Mouse (Mus musculus): ENCODE measurements around the gene Gm45062.
A peak's percentile ranks its signal among the peaks of the same experiment; 100 is the strongest.

Gm45062 gene

DNA sequence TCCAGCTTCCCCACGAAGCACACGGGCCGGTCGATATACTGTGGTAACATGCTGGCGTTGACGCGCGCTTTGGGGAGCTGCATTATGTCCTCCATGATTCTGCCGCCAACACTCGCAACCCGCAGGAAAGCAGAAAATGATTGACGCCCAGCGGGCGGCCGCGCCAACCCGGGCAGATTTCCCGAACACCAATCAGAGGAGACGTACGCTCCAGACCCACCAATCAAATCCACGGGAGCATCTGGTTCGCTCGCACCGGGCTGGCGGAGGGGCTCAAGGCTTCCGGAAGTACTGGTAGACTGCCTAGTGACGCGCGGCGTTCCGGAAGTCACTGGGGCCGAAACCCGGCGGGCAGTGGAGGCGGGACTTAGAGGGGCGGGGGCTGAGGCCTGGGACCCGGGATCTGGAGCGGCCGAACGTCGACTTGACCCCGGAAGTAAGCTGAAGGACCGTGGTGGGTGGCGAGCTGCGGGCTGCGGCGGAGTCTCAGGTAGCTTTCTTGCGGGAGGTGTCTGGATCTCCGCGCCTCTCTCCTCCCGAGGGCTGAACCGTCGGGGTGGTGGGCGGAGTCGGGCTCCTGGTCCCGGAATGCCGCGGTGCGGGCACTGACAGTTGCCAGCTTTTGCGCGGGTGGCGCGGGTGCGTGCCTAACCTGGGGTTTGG, at the start of gene Gm45062, which contains the start of the genes Rpa3 and Umad1:
TSS of gene Gm45062 (plus strand) at position 447 of the 663 bp plus-strand sequence.
TSS of gene Rpa3 (minus strand) at position 170 of the 663 bp plus-strand sequence.
TSS of gene Umad1 (plus strand) at position 285 of the 663 bp plus-strand sequence.
- peak; percentile 99 for DNase-seq (ENCODE audit: low spot score)

DNA sequence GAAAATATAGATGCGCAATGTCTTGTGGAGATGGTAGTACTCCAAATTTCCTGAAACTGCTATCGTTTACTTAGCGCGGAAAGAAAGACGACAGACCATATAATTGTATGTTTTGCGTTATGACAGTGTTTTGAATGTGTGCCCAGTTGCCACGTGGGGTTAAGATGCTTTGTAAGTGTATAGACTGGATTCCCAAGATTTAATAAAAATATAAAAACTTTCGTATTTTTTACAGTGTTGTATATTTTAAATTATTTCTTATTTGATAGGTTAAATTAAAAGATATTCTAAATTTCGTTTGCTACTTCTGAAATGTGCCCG, 49.4 kb upstream of the Gm45062 start:
- no peak for DNase-seq (ENCODE audit: low spot score)

DNA sequence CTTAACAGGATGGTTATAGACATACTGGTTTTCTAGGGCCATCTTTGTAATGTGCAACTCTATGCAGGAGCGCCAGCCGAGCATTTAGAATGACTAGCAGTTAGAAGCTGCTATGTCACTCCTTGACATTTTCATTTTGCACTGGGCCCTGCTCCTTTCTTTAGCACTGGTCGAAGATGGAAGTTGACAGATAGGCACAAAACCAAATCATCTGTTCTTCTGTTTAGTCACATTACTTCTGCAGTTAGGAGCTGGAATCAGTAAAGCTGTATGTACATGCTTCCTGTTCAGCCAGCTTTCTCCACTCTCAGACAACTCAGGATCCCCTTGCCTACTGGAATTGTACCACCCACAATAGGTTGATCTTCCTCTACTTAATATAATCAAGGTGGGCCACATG, 48.6 kb upstream of the Gm45062 start:
- no peak for DNase-seq (ENCODE audit: low spot score)

DNA sequence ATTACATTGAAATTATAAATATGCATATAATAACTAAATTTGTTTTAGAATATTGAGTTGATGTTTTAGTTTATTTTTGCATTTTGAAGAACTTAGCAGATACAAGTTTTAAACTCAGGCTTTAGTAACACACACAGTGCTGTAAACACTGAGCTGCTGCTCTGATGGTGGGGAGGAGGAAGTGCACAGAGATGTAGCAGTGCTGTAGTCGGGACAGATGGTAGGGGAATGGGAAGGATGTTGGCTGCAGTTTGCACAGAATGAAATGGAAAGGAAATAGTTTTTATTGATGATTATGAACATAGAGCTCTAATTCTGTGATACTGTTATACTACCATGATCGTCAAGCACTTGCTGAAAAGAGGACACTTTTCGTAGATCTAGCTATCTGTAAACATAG, 32.2 kb upstream of the Gm45062 start:
- DNase-seq (ENCODE audit: low spot score), result no peak

DNA sequence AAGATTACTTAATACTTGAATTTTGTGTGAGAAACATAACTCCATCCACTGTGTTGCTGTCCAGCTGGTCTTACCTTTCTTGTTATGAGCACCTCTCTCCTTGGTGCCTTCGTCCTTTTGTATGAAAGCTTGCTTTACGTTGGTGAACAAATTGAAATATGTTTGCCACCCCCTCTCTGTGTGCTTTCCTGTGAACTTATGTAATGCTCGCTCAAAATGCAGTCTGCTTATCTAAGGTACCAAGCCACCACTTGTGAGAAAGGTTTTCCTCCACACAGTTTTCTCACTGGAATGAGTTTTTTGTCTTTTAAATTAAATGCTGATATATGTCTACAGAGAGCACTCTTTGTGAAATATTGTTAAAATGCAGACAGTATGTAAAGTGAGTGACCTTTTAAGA, 30.7 kb upstream of the Gm45062 start:
- no peak for DNase-seq (ENCODE audit: low spot score)

DNA sequence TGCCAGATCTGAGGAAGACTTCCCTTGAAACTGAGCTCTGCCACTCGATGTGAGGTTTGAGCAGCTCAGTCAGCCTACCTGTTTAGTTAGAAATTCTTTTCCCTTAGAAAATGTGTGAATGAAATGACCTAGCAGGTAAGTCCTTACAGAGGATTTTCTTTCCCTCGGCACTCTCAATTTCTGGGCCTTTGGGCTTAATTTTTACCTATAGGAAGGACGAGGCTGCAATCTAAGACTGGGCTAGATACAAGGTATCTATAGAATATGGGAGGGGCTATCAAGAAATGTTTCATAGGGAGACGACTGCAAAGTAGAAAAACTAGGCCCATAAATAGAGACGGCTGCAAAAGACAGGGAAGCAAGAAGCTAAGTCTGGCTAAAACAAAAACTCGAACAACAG, 934 bp upstream of the Gm45062 start:
- no peak for DNase-seq (ENCODE audit: low spot score)

DNA sequence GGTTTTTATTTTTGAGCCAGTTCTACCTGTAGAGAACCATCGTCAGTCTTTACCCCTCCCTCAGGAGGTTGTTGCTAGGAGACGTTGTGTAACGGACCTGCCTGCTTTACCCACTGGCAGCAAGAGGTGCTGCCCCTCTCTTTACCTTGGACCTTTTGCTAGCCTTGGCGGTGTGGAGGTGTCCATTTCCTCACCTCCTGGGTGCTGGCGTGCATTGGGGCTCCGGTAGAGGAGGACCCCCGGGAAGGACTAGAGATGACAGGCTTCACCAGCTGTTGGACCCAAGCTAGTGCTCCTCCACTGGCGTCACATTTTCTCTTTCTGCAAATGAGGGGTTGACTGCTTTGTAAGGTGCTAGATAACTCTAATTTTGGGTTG, 406 bp downstream of the Gm45062 start:
- DNase-seq (ENCODE audit: low spot score), result no peak

DNA sequence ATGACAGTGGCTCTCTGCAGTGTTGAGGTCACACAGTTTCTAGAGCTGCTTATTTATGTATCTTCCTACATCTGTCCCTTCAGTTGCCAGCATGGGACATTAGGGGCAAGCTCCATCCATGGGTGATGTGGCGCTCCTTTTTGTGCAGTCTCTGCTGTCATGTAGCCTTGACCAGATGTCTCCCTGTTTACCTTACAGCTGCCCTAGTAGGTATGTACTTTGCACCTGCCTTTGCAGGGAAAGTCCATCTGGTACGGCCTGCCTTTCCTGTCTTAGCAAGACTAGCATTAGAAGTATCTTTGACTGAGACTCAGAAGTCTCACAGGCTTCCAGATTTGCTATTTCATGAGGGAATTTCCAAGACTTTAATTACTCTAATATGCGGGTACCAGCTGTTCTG, 11.8 kb downstream of the Gm45062 start:
- DNase-seq (ENCODE audit: low spot score), result no peak

DNA sequence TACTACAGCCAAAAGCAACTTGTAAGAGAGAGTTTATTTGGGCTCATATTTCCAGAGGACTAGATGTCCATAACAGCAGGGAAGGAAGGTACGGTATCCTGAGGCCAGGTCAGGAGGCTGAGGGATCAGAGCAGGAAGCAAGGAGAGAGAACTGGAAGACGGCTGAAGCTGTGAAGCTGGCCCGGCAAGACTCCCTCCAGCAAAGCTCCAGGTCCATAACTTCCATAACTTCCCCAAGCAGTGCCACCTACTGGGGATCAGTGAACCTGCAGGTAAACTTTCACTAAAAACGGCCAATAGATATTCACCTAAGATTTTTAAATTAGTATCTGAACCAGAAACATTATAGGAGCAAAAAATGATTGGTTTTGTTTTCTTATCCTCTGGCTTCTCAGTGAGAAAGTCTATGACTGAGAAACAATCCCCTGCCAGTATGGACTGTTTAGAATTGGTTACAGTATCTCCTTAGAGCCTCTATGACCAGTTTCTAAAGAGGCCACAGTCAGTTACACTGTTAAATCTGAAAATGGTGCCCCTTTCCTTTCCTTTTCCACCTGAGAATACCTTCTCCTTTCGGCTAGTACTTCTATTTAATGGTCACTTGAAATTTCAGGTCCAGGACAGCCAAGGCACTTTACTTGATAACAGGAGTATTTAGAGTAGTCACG, 15.3 kb downstream of the Gm45062 start:
- peak; percentile 25 for DNase-seq (ENCODE audit: low spot score)

DNA sequence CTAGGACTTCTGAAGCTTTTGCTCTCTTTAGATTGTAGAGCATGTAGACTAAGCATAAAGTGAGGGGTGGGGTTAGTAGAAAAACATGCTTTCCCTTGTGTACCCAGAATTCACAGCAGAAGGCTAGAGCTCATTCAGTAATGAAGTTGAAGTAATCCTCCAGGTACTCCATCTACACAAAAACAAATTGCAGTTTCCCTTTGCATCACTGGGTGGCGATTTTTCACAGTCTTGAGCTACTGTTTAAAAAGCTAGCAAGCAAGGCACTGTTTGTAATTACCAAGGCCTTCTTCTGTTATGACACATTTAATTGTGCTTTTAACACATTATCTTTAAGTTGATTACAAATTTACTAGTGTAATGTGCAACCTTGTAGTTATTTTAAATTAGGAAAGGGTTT, 15.8 kb downstream of the Gm45062 start:
- DNase-seq (ENCODE audit: low spot score), result peak; percentile 84

DNA sequence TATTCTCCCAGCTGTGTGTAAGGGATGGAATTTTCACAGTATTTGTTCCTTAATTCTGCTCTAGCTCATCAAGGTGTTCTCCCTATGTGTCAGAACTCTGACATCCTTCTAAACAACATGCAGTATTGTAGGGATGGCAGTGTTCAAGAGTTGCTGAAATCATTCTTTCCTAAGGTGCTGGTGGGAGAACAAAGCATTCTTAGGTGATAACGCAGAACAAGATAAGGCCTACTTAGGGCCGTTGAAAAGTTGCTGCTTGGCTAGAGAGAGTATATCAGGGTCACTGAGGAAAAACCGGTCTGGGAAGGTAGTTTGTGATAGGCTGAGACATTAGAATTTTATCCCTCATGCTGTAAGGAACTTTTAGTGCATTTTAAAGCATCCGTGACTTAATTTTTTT, 17.2 kb downstream of the Gm45062 start:
- DNase-seq (ENCODE audit: low spot score), result no peak

DNA sequence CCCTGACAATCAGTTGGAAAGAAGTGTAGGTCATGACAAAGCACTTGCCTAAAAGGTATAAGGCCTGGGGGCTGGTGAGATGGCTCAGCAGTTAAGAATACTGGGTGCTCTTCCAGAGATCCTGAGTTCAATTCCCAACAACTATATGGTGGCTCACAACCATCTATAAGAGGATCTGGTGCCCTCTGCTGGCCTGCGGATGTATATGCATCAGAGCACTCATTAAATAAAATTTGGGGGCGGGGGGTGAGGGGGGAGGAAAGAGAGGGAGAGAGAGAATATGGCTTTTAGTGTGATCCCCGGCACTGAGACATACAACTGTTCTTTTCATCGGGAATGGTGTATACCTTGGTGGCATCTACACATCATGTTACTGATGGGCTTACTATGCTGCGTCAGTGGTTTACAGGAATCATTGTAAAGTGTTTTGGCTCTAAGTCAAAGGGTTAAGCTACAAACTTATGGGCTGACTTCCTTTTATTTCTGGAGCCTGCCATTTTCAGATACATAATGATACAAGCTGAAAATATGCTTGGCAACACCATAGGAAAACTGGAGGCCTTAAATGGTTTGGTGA, 19.3 kb downstream of the Gm45062 start:
- no peak for DNase-seq (ENCODE audit: low spot score)

DNA sequence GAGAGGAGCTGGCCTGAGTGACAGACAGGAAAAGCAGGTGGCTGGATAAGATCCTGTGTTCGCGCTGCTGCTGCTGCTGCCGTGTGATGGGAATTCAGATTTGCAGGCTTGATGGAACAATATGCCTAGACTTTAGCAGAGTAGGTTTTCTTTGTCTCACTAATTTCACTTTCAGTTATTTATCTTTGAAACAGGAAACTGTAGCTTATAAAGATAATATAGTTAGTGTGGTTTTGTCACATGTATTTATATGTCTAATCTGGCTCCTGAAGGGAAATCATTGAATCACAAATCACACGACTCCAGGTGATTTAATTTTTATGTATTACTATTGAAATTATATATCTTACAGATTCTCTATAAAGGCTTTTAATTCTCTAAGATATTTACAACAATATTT, 24.0 kb downstream of the Gm45062 start:
- no peak for DNase-seq (ENCODE audit: low spot score)

DNA sequence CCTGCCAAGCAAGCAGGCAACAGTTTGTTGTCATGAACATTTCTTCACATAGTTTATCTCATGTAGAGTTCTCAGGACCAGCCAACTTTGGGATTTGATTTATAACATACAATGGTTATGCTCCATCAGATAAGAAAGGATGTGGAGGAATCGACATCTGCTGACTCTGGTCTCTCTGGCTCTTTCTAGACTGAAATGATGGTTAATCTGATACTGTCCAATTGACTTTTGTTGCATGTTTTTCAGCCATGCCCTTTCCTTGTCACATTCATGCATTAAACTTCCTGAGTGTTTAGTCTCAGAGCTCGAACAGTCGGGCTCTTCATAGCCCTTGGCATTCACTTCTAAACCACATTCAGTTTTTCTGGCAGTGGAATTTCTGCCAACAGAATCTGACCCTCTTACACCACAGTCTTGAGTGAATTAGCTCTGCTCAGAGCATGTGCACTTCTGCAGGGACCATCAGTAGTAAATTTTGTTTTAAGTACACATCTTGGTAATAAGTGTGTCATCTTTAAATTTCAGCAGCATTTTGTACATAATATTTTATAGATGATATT, 26.2 kb downstream of the Gm45062 start:
- DNase-seq (ENCODE audit: low spot score), result no peak

DNA sequence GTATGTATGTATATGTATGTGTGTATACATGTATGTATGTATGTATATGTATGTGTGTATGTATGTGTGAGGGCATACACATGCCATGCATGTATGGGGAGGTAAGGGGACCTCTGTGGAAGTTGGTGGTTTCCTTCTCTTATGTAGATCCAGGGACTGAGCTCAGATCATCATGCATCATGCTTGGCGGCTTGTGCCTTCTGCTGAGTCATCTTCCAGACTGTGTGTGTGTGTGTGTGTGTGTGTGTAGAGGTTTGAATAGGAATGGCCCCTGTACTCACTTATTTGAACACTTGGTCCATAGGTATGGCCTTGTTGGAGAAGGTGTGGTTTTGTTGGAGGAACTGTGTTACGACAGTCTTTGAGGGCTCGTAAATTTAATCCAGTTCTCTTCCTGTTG, 26.9 kb downstream of the Gm45062 start:
- DNase-seq (ENCODE audit: low spot score), result no peak

DNA sequence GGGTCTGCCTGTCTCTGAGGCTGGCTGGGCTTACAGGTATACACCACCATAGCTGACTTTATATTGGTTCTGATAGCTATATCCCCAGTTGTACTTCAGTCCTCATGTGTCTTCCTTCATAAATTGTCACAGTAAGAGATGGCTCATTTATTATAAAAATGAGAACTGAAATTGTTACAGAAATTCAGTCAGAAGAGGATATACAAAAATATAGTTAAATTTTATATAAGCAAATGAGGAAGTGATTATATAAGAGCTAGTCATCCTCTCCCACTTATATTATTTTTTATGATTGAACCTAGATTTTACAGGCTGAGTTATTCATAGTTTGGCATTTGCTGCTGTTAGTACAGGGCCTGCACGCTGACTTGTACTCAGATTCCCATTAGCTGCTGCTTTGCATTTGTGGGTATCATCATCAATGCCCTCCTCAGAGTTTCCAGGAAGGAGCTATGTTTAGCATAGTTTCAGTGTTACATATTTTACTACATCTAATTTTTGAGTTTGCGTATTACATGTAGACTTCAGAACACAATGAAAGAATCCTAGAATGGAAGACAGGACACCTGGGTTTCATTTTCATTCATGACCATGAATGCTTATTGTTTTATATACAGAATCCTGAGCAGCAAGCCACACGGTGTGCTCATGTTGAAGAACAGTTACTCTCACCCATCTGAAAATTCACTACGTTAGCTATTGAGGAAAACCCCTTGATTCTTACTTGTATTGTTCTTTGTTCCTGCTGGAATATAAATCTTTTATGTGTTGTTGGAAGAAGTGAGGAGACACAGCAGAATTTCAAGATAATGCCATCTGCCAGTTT, 29.7 kb downstream of the Gm45062 start:
- no peak for DNase-seq (ENCODE audit: low spot score)

DNA sequence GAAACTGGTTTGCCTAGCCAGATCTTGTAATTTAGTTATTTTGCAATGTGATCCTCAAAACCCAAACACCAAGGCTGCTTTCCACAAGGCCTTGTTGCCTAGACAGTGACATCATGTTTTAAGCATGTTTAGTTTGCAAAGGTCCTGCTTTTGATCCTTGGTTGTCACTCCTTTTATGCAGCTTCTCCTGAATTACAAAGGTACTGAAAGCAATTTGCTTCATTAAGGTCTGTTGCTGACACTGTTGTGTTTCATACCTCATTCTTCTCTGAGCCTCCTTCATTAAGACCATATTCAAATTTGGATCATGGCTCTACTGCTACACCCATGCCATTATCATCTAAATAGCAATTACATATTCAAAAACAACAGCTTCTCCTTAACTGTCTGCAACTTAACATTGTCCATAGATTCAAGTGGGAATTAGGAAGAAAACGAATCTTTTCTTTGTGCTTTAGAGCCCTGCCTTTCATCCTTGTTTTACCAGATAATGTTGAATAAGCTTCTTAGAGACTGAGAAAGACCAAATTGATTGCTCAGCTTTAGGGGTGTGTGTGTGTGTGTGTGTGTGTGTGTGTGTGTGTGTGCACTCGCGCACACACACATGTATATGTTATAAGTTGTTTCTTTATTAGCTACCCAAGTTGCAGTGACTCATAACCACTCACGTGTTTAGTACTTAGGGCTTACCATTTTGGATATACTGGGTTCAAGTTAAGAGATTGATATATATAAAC, 35.0 kb downstream of the Gm45062 start:
- no peak for DNase-seq (ENCODE audit: low spot score)

DNA sequence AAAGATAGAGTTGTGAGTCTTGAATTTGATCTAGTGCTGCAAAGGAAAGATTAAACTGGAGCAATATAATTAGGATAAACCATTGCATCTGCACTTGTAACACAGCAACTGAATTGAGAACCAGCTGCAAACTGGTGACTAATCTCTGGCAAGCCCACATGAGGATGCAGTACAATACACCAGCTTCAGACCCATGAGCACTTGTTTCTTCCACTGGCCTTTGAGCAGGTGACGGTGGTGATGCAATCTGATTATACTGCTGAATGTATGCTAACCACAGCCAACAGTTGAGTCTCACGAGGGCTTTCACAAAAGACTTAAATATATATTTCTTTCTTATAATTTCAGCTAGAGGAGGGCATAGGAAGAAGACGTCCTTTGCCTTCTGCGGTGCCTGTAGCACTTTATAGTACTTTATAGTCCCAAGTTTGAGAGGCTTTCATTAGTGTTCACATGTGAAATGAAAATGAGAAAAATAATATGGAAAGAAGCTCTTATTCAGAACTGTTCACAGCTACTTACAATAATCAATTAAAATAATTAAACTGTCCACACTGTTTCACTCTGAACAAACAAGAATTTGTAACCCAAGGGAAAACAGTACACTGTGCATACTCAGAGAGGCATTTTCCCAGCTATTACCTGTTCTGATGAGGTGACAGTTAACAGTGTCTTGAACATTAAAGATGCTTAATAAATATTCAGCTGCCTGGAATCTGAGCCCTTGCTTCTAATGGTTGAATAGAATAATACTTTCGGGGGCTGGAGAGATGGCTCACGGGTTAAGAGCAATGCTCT, 40.0 kb downstream of the Gm45062 start:
- peak; percentile 36 for DNase-seq (ENCODE audit: low spot score)

DNA sequence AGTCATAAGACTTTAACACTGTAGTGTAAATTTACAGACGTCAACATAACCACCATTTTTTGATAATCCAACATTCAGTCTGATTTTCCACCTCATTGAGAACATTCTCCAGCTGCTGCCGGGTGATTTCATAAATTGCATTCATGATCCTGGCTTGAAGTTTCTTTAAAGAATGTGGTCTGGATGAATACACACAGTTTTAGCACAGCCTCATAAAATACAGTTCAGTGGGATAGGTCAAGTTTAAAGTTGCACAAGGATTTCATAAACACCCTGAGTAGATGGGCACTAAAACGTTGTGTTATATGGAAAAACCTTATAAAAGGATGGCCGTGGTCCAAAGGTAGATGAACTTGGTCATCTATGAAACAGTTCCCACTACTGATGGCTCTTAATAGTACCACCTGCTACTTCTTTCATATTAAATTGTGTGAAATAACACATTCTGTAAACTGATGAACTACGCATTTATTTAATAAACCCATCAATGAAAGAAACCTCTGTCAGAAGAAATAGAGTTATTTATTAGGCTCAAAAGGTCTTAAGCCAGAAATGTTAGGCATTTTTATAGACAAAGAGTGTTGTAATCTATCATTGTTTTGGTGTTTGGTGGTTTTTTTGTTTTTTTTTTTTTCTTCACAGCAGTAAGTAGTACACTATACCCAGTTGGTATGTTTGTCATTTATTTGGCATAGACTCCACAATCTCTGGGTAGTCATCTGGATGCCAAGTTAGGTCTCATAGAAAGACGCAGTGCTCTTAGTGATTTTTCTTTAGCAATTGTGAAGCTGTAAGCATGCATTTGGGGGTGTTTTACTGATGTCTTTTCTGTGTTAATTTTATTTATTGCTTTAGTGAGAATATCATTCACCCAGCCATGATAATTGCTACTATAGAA, 48.9 kb downstream of the Gm45062 start:
- DNase-seq (ENCODE audit: low spot score), result no peak

DNA sequence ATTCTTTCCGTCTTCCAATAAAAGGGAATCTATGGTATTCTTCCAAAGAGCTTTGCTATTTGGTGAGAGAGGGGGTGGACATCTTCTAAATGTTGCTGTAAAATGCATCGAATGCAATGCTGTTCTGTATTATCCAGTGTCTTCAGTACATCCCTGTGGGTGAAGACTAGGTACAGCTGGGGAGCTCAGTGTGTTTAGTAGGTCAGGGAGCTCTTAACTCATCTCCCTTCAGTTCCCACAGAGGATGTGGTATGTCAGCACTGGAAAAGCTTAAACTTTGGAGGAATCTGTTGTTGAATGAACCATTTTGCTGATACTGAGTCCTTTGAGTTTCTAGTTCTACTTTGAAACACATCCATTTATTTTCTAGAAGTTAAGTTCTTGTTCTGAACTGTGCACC, 53.3 kb downstream of the Gm45062 start:
- DNase-seq (ENCODE audit: low spot score), result no peak
